Mouse (Mus musculus) ES-Bruce4 (cell line): ENCODE results near the gene Gm9747. TPM values are rescaled to one million over a fixed set of nuclear protein-coding genes. Genes with fewer than 3 reads are reported as not detected.

Experiments used
- H3K27ac ChIP-seq: 2 replicates; pipeline ENCODE4 v1.5.1; 2012; ENCODE audit warnings: low read length, inconsistent platforms; ENCODE audit not compliant: insufficient read depth
- H3K27me3 ChIP-seq: 2 replicates; pipeline ENCODE4 v1.6.1; 2012; ENCODE audit warnings: mild to moderate bottlenecking, low read length, inconsistent platforms; ENCODE audit not compliant: control insufficient read depth, poor library complexity, insufficient read depth, severe bottlenecking
- H3K36me3 ChIP-seq: 2 replicates; pipeline ENCODE4 v1.6.1; 2012; ENCODE audit warnings: inconsistent platforms, mild to moderate bottlenecking, low read length, moderate library complexity; ENCODE audit not compliant: control insufficient read depth, poor library complexity, insufficient read depth, severe bottlenecking
- H3K4me1 ChIP-seq: one replicate; pipeline ENCODE4 v1.8.1; 2011; ENCODE audit warnings: low read length; ENCODE audit not compliant: control insufficient read depth, insufficient read depth
- H3K4me3 ChIP-seq: 2 replicates; pipeline ENCODE4 v1.5.1; 2011; ENCODE audit warnings: low read depth, mild to moderate bottlenecking, low read length
- H3K9ac ChIP-seq: 2 replicates; pipeline ENCODE4 v1.6.1; 2012; ENCODE audit warnings: low read depth, mild to moderate bottlenecking, inconsistent platforms; ENCODE audit not compliant: poor library complexity, severe bottlenecking
- H3K9me3 ChIP-seq: replicated peaks from 2 replicates; pipeline ENCODE4 v1.6.1; 2012; ENCODE audit warnings: mild to moderate bottlenecking, low read length, inconsistent platforms; ENCODE audit not compliant: control insufficient read depth, poor library complexity, insufficient read depth, severe bottlenecking
- CTCF ChIP-seq: IDR thresholded peaks from one replicate; pipeline ENCODE4 v1.8.1; 2011; ENCODE audit warnings: low read depth, low read length
- EP300 ChIP-seq: IDR thresholded peaks from 2 replicates; pipeline ENCODE4 v1.6.1; 2011; ENCODE audit warnings: low read depth, low read length; ENCODE audit not compliant: insufficient read depth
- POLR2A ChIP-seq: IDR thresholded peaks from one replicate; pipeline ENCODE4 v1.8.1; 2011; ENCODE audit warnings: low read length; ENCODE audit not compliant: insufficient read depth
- polyA plus RNA-seq: library from polyadenylated mRNA; stranded (reverse); fragments of >200 nt; gene quantifications from 2 replicates; pipeline ENCODE4 v1.2.4, GENCODE M21; 2011; ENCODE audit warnings: low read depth; ENCODE audit not compliant: missing spikeins, insufficient read depth, insufficient read length

The Gm9747 gene
- polyA plus RNA-seq, 1 experiment: not detected

- H3K9ac ChIP-seq: no peak overlapping the region
- TF ChIP-seq EP300 (no peak), POLR2A (no peak), CTCF (no peak)
- no peaks in the 10 kb centered on the region for H3K36me3 ChIP-seq
- no peaks in the 10 kb centered on the region for H3K27me3 ChIP-seq
- H3K4me3 ChIP-seq: no peak overlapping the region
- no peaks in the 10 kb centered on the region for H3K4me1 ChIP-seq
- no peak overlapping the region for H3K27ac ChIP-seq
- no peaks in the 10 kb centered on the region for H3K9me3 ChIP-seq
Observed at GRCm38 (mm10) chr1:82200636-82201035, 32.3 kb upstream of the Gm9747 start.

GRCm38 (mm10) chr1:82207511-82207910 is 25.4 kb upstream of the Gm9747 start:
- no peak for TF ChIP-seq POLR2A
- TF ChIP-seq EP300: no peak
- TF ChIP-seq CTCF: no peak
- Histone ChIP-seq H3K9me3 (no peaks in the 10 kb centered on the region; the same call in 1 of the 2 replicates), H3K36me3 (no peaks in the 10 kb centered on the region), H3K27ac (no peak overlapping the region), H3K4me3 (no peak overlapping the region), H3K4me1 (no peaks in the 10 kb centered on the region), H3K27me3 (no peaks in the 10 kb centered on the region), H3K9ac (no peak overlapping the region)

- TF ChIP-seq EP300 (no peak), CTCF (no peak), POLR2A (no peak)
- Histone ChIP-seq H3K4me1 (no peaks in the 10 kb centered on the region), H3K9ac (no peak overlapping the region), H3K9me3 (no peaks in the 10 kb centered on the region; the same call in 1 of the 2 replicates), H3K27ac (no peak overlapping the region), H3K36me3 (no peaks in the 10 kb centered on the region), H3K27me3 (no peaks in the 10 kb centered on the region), H3K4me3 (no peak overlapping the region)
Observed at GRCm38 (mm10) chr1:82220673-82221396, 12.1 kb upstream of the Gm9747 start.

GRCm38 (mm10) chr1:82221462-82221861 is 11.4 kb upstream of the Gm9747 start:
- Histone ChIP-seq H3K9me3 (no peaks in the 10 kb centered on the region; the same call in 1 of the 2 replicates), H3K9ac (no peak overlapping the region), H3K4me3 (no peak overlapping the region), H3K4me1 (no peaks in the 10 kb centered on the region), H3K36me3 (no peaks in the 10 kb centered on the region), H3K27me3 (no peaks in the 10 kb centered on the region), H3K27ac (no peak overlapping the region)
- no peak for TF ChIP-seq POLR2A
- no peak for TF ChIP-seq CTCF
- TF ChIP-seq EP300: no peak

- Histone ChIP-seq H3K9ac (no peak overlapping the region), H3K4me3 (no peak overlapping the region), H3K27ac (no peak overlapping the region), H3K4me1 (no peaks in the 10 kb centered on the region), H3K27me3 (no peaks in the 10 kb centered on the region), H3K9me3 (no peaks in the 10 kb centered on the region; the same call in 1 of the 2 replicates), H3K36me3 (no peaks in the 10 kb centered on the region)
- TF ChIP-seq EP300 (no peak), CTCF (no peak), POLR2A (no peak)
Observed at GRCm38 (mm10) chr1:82223042-82223795, 9.7 kb upstream of the Gm9747 start.

GRCm38 (mm10) chr1:82228841-82229240 is 4.1 kb upstream of the Gm9747 start:
- Histone ChIP-seq H3K9me3 (no peaks in the 10 kb centered on the region; the same call in 1 of the 2 replicates), H3K4me3 (no peak overlapping the region), H3K9ac (no peak overlapping the region), H3K4me1 (no peaks in the 10 kb centered on the region), H3K27me3 (no peaks in the 10 kb centered on the region), H3K27ac (no peak overlapping the region), H3K36me3 (no peaks in the 10 kb centered on the region)
- TF ChIP-seq CTCF (no peak), POLR2A (no peak), EP300 (no peak)
